Mouse (Mus musculus) forebrain, embryonic 13.5 days (tissue): ENCODE data around the gene Wnt5b. TPM values are rescaled to one million over a fixed set of nuclear protein-coding genes. Genes with fewer than 3 reads are reported as not detected.
A peak's percentile ranks its signal among the peaks of the same experiment; 100 is the strongest.

Experiments
- ATAC-seq: fragments of 200-750 bp; cut with Nextera tagmentation; 2 replicates; pipeline ENCODE4 v1.8.0; 2017
- H3K27ac ChIP-seq: fragments of 300-500 bp; sonication (generic); 2 replicates; pipeline ENCODE4 v1.5.1; 2015; ENCODE audit warnings: inconsistent platforms, mild to moderate bottlenecking, moderate library complexity
- H3K27me3 ChIP-seq: fragments of 300-500 bp; sonication (generic); 2 replicates; pipeline ENCODE4 v1.6.1; 2015; ENCODE audit warnings: mild to moderate bottlenecking, inconsistent platforms
- H3K36me3 ChIP-seq: fragments of 300-500 bp; sonication (generic); 2 replicates; pipeline ENCODE4 v1.6.1; 2015; ENCODE audit warnings: mild to moderate bottlenecking, inconsistent platforms; ENCODE audit not compliant: poor library complexity, severe bottlenecking
- H3K4me1 ChIP-seq: fragments of 300-500 bp; sonication (generic); 2 replicates; pipeline ENCODE4 v1.6.1; 2015; ENCODE audit warnings: inconsistent platforms
- H3K4me2 ChIP-seq: fragments of 300-500 bp; sonication (generic); 2 replicates; pipeline ENCODE4 v1.6.1; 2015; ENCODE audit warnings: inconsistent platforms, mild to moderate bottlenecking, moderate library complexity
- H3K4me3 ChIP-seq: fragments of 300-500 bp; sonication (generic); 2 replicates; pipeline ENCODE4 v1.5.1; 2015; ENCODE audit warnings: mild to moderate bottlenecking, inconsistent platforms
- H3K9ac ChIP-seq: fragments of 300-500 bp; sonication (generic); 2 replicates; pipeline ENCODE4 v1.6.1; 2015; ENCODE audit warnings: mild to moderate bottlenecking, inconsistent platforms
- H3K9me3 ChIP-seq: fragments of 300-500 bp; sonication (generic); replicated peaks from 2 replicates; pipeline ENCODE4 v1.6.1; 2016; ENCODE audit warnings: inconsistent platforms
- WGBS: fragments of 180-500 bp; shearing (Covaris S2); methylation state at CpG from one replicate; pipeline ENCODE4 v1.1.7; 2015; 5-methylcytosine and 5-hydroxymethylcytosine counted together
- polyA plus RNA-seq: library from polyadenylated mRNA; unstranded; fragments of >200 nt; fragmentation: Nextera tagmentation; extraction: Ambion mirVana; gene quantifications from 2 replicates; pipeline ENCODE4 v1.2.1, GENCODE M21; 2015

The Wnt5b gene
- polyA plus RNA-seq, result 4.5 and 5.2 TPM in 2 replicates

DNA sequence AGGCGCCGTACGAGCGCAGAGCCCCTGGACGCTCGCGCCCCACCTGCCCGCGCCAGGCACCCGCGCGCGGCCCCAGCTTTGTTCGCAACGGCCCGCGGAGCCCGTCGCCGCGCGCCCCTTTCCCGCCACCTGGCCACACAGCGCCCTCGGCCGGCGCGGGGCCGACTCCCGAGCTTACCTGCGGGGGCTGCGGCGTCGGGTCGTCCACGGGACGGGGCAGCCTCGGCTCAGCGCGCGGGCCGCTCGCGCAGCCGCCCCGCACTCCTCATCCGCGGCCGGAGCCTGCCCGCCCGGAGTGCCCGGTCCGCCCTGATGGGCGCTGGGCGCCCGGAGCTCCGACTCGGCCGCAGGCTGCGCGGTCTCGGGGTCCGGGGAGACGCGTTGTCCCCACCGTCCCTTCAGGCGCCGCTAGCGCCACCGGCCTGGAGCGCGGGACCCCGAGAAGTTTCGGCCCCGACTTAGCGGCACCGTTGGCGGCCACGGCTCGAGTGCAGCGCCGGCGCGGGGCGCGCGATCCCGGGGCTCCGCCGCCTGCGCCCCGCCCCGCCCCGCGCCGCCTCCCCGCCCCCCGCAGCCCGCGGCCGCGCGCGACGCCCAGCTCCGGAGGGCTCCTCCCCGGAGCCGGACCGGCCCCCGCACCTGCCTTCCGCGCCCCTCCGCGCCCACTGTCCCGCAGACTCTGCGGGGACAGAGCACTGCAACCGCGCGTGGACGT, at the start of gene Wnt5b:
Gene Wnt5b, minus strand, starts transcription at position 545 of the 715 bp plus-strand sequence.
- H3K4me3 ChIP-seq, result peak within 1 kb of the TSS; percentile 65
- H3K9ac ChIP-seq, result peak within 1 kb of the TSS; percentile 81
- peaks cover 16% of the 10 kb centered on the region for H3K4me1 ChIP-seq
- no peaks in the 10 kb centered on the region for H3K9me3 ChIP-seq
- under 1% methylated on average over 82 of the region's 120 CpGs for WGBS
- peak; percentile 73 for ATAC-seq
- H3K4me2 ChIP-seq, result peak within 1 kb of the TSS; percentile 94
- no peak within 1 kb of the TSS for H3K27ac ChIP-seq
- no peaks in the 10 kb centered on the region for H3K36me3 ChIP-seq
- H3K27me3 ChIP-seq, result peaks cover 35% of the 10 kb centered on the region

DNA sequence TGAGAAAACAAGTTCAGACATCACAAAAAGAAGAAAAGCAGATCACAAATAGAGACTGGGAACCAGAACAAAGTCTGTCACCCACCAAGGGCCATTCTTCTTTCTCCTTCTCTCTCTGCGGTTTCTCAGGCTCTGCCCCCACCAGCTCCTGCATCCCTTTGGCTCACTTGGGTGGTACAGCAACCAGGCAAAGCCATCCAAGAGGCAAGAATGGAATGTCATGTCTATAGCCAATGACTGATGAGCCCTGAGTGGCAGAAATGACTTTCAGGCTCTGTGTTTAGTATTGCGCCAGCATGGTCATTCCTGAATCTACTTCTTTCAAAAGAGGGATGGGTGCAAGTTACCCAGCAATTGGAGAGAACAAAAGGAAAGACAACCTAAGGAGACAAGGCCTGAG, 46.7 kb upstream of the Wnt5b start:
- no peak for ATAC-seq
- peaks cover 12% of the 10 kb centered on the region for H3K36me3 ChIP-seq
- H3K27me3 ChIP-seq, result no peaks in the 10 kb centered on the region
- no peak overlapping the region for H3K27ac ChIP-seq
- H3K4me2 ChIP-seq, result no peak overlapping the region
- H3K4me1 ChIP-seq, result peaks cover 6% of the 10 kb centered on the region
- H3K9ac ChIP-seq, result no peak overlapping the region
- WGBS, result 84% methylated on average over 2 of the region's 2 CpGs
- no peak overlapping the region for H3K4me3 ChIP-seq
- no peaks in the 10 kb centered on the region for H3K9me3 ChIP-seq

DNA sequence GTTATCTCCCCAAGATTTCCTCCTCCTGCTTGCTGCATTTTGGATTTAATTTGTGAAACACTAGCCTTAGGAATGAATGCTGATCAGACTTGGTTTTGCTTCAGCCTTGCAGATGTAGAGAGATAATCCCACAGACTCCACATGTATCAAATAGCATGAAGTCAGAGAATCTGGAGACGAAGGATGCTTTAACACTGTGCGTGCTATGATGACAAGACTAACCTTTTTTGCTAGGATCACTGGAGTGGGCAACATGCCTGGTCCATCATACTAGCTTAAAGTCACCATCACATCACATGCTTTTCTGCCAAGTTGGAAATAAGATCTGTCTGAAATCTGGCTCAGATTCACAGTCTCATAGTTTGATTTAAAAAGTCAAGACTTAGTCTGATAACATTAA, 43.8 kb upstream of the Wnt5b start:
- Histone ChIP-seq H3K4me2 (no peak overlapping the region), H3K27me3 (no peaks in the 10 kb centered on the region), H3K27ac (no peak overlapping the region), H3K4me3 (no peak overlapping the region), H3K9me3 (no peaks in the 10 kb centered on the region), H3K36me3 (0 out of 2 replicates have a peak, but pooled peaks cover 5% of the 10 kb centered on the region), H3K9ac (no peak overlapping the region), H3K4me1 (peaks cover 10% of the 10 kb centered on the region)
- WGBS, result 95% methylated on average over 2 of the region's 2 CpGs
- no peak for ATAC-seq

DNA sequence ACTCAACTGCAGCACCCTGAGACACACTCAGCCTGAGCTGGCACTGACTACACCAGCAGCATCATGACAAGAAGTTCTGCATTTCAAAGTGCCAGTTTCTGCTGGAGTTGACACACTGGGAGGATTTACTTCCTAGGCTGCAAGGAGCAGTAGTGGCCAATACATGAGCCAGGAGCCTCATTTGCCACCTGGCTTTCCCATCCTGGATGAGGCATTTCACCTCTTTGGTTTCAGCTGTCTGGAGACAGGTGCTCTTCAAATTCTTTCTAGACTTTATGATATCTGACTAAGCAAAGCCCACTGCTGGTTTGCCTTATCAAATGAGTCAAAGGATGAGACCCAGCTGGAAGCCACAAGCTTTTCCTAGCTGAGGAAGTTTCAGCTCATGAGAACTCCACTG, 43.3 kb upstream of the Wnt5b start:
- Histone ChIP-seq H3K9ac (no peak overlapping the region), H3K4me2 (no peak overlapping the region), H3K27ac (no peak overlapping the region), H3K4me1 (peaks cover 10% of the 10 kb centered on the region), H3K36me3 (0 out of 2 replicates have a peak, but pooled peaks cover 5% of the 10 kb centered on the region), H3K9me3 (no peaks in the 10 kb centered on the region), H3K4me3 (no peak overlapping the region), H3K27me3 (no peaks in the 10 kb centered on the region)
- ATAC-seq, result no peak

DNA sequence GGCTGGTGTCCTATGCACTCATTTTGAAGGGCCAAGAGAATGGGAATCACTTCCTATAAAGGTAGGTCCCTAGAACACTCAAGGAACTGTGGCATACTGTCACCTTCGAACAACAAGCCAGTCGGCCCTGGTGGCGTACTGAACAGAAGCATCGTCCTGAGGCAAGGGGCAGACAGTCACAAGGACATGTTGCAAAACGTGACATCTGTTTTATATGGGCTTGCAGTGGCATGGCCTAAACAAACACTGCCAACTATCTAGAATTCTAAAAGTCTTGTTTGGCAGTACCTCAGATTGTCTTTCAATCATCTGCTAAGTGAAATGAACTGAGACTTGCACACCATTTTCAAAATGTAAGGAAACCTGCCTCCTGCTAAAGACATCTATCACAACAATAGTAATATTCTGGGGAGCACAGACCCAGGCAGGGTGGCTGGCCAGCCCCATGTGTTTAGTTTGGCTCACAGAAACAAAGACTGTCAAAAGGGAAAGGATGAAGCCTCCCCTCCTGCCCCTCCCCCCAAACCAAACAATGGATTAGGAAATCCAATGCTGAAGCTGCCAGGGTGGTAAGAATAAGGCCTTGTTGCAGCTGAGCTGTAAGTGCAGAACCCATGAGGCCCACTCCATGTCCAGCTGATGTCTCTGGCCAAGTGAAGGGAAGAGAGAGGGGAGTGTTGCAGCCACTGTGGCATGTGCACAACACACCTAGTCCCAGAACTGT, 41.7 kb upstream of the Wnt5b start:
- Histone ChIP-seq H3K4me3 (no peak overlapping the region), H3K27me3 (no peaks in the 10 kb centered on the region), H3K9me3 (no peaks in the 10 kb centered on the region), H3K4me1 (peaks cover 10% of the 10 kb centered on the region), H3K27ac (no peak overlapping the region), H3K9ac (no peak overlapping the region), H3K4me2 (no peak overlapping the region), H3K36me3 (0 out of 2 replicates have a peak, but pooled peaks cover 3% of the 10 kb centered on the region)
- no peak for ATAC-seq
- 76% methylated on average over 5 of the region's 5 CpGs for WGBS

DNA sequence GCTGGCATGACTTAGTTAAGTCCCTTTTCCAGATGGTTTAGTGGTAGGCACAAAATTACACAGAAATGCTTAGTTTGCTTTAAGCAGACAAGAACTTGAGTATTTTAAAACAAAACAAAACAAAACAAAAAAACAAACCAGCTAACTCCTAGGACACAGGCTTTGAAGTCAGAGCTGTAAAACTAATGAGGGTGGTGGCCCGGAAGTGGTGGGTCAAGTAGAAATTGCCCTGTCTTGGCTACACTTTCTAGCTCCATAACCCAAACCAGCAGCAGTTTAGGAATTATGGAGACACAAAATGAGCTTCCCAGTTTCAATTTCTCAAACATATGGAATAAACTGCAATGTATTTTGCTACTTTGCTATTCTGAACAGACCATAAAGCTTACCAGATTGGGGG, 39.9 kb upstream of the Wnt5b start:
- Histone ChIP-seq H3K27me3 (no peaks in the 10 kb centered on the region), H3K4me1 (peaks cover 10% of the 10 kb centered on the region), H3K36me3 (no peaks in the 10 kb centered on the region), H3K4me3 (no peak overlapping the region), H3K9ac (no peak overlapping the region), H3K9me3 (no peaks in the 10 kb centered on the region), H3K27ac (no peak overlapping the region), H3K4me2 (no peak overlapping the region)
- WGBS, result 84% methylated on average over 1 of the region's 1 CpGs
- ATAC-seq, result no peak

DNA sequence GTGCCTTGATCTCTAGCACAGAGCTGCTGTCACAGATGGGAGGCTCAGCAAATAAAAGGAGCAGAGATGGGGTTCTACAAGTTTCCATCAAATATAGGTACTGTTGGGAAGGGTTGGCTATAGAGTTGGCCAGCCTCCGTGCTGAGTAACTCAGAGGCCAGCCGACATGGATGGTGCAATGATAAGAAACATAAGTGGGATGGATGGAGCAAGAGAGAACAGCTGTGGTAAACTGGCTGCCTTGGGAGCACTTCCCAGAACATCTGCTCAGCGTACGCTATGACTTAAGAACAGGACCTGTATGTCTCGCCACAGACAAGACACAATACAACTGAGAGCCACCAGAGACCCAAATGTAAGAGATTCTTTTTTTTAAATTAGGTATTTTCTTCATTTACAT, 39.0 kb upstream of the Wnt5b start:
- no peaks in the 10 kb centered on the region for H3K36me3 ChIP-seq
- no peak overlapping the region for H3K9ac ChIP-seq
- H3K27me3 ChIP-seq, result no peaks in the 10 kb centered on the region
- H3K4me1 ChIP-seq, result peaks cover 10% of the 10 kb centered on the region
- no peak overlapping the region for H3K4me3 ChIP-seq
- no peak overlapping the region for H3K27ac ChIP-seq
- H3K4me2 ChIP-seq, result no peak overlapping the region
- no peak for ATAC-seq
- WGBS, result 96% methylated on average over 5 of the region's 5 CpGs
- H3K9me3 ChIP-seq, result no peaks in the 10 kb centered on the region

DNA sequence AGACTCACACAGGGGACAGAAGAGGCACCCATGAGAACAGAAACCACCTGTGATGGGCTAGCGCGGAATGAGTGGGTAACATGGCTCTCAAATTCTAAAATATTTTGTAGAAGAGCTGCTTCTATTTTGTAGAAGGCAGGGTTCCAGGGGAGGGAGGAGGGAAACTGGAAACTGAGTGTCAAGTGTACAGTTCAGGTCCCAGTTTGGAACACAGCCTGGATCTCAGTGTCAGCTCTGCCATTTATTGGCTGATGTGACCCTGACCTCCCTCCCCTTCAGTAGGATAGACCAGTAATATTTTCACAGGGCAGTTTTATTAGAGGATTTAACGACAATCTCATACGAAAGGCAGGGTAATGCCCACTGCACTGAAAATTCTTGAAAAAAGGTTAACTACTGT, 32.6 kb upstream of the Wnt5b start:
- H3K27me3 ChIP-seq, result no peaks in the 10 kb centered on the region
- H3K27ac ChIP-seq, result no peak overlapping the region
- no peak overlapping the region for H3K4me3 ChIP-seq
- ATAC-seq, result no peak
- no peak overlapping the region for H3K9ac ChIP-seq
- H3K4me1 ChIP-seq, result no peaks in the 10 kb centered on the region
- H3K36me3 ChIP-seq, result peaks cover 37% of the 10 kb centered on the region
- WGBS, result 94% methylated on average over 4 of the region's 4 CpGs
- no peak overlapping the region for H3K4me2 ChIP-seq
- H3K9me3 ChIP-seq, result no peaks in the 10 kb centered on the region

DNA sequence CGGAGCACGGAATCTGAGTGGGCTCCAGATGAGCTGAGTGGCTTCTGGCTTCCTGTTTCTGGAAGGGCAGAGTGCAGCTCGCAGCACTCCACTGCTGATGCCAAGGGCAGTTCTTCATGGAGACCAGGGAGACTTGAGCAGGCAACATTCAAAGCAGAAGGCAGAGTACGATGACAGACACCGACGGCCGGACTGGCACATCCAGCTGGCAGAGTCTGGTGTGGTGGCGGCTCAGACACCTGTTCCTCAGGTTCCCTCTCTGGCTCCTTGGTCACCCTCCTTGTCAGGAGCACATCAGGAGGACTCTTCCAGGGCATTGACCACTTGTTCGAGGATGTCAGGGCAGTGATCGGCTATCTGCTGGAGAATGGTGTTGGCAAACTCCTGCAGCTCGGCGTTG, 31.2 kb upstream of the Wnt5b start:
- ATAC-seq, result no peak
- Histone ChIP-seq H3K36me3 (peaks cover 39% of the 10 kb centered on the region), H3K4me2 (no peak overlapping the region), H3K4me1 (no peaks in the 10 kb centered on the region), H3K4me3 (no peak overlapping the region), H3K27me3 (no peaks in the 10 kb centered on the region), H3K9ac (no peak overlapping the region), H3K27ac (no peak overlapping the region), H3K9me3 (no peaks in the 10 kb centered on the region)
- whole genome bisulfite sequencing, result 96% methylated on average over 12 of the region's 12 CpGs

DNA sequence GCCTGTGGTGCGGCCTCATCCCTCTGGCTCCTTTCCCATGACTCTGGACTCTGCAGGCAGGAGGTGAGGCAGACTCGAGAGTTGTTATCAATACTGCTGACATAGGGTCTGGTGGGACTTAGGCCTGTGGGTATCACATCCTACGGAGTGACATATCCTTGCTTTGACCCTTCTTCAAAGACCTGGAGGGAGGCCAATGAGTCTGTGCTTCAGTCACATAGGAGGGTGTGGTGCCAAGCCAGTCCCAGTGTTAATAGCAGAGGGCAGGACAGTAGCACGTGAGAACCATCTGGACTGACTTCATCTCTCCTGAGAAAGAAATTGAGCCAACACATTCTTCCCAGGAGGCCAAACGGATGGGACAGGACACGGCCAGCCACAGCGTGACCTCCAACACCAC, 28.1 kb upstream of the Wnt5b start:
- Histone ChIP-seq H3K4me2 (no peak overlapping the region), H3K9me3 (no peaks in the 10 kb centered on the region), H3K27me3 (no peaks in the 10 kb centered on the region), H3K27ac (no peak overlapping the region), H3K4me1 (no peaks in the 10 kb centered on the region), H3K36me3 (peaks cover 47% of the 10 kb centered on the region), H3K9ac (no peak overlapping the region), H3K4me3 (no peak overlapping the region)
- no peak for ATAC-seq
- WGBS, result 88% methylated on average over 7 of the region's 7 CpGs

DNA sequence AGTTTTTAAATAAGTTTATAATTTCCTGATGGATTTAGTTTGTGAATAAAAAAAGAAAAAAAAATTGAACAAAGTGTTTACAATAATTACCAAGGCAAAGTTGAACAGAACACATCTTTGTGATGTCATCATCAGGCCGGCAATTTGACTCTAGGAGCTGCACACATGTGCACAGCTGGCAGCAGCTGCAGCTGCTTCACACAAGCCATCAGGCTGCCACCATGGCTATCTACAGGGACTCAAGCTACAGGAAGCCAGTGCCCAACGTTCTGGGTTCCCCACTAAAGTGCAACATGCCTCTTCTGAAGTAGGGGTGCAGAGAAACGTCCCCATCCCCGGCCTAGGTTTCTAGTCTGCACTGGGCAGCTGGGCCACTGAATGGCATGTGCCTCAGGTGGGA, 26.6 kb upstream of the Wnt5b start:
- ATAC-seq, result no peak
- Histone ChIP-seq H3K4me3 (no peak overlapping the region), H3K27ac (no peak overlapping the region), H3K4me2 (no peak overlapping the region), H3K4me1 (no peaks in the 10 kb centered on the region), H3K36me3 (peaks cover 46% of the 10 kb centered on the region), H3K9ac (no peak overlapping the region), H3K27me3 (no peaks in the 10 kb centered on the region), H3K9me3 (no peaks in the 10 kb centered on the region)
- WGBS, result 84% methylated on average over 4 of the region's 4 CpGs

DNA sequence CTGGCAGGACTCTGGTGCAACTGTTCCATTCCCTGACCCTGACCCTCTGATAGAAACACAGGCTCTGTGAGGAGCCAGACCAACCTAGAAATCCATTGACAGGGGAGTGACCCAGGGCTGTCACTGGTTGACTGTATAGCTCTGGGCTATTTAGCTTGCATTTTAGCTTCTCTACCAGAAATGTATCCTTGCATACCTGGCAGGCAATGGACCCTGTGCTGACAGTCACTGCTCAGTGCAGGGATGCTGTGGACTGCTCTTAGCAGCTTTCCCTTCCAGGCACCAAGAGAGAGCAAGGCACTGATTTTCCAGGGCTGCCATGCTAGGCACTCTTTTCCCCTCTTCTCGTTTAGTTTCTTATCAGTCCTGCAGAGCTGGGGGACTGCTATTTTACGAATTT, 24.2 kb upstream of the Wnt5b start:
- 73% methylated on average over 2 of the region's 2 CpGs for WGBS
- ATAC-seq, result no peak

More for the DNA sequence above, 24.2 kb upstream of the Wnt5b start:
- Histone ChIP-seq H3K4me1 (no peaks in the 10 kb centered on the region), H3K27me3 (no peaks in the 10 kb centered on the region), H3K4me3 (no peak overlapping the region), H3K27ac (no peak overlapping the region), H3K4me2 (no peak overlapping the region), H3K9ac (no peak overlapping the region), H3K36me3 (peaks cover 23% of the 10 kb centered on the region), H3K9me3 (no peaks in the 10 kb centered on the region)
